Mouse (Mus musculus) hindbrain, postnatal 0 days (tissue): ENCODE results near the gene Pknox2. TPM values are rescaled to one million over a fixed set of nuclear protein-coding genes. Genes with fewer than 3 reads are reported as not detected.
A peak's percentile ranks its signal among the peaks of the same experiment; 100 is the strongest.

Experiments
- ATAC-seq: fragments of 200-750 bp; cut with Nextera tagmentation; 2 replicates; pipeline ENCODE4 v1.8.0; 2017; ENCODE audit warnings: mild to moderate bottlenecking, moderate TSS enrichment, moderate library complexity
- DNase-seq: peaks from one replicate; pipeline ENCODE4 v3.0.0-alpha.2; 2015; ENCODE audit warnings: low spot score
- H3K27ac ChIP-seq: fragments of 300-500 bp; sonication (generic); 2 replicates; pipeline ENCODE4 v1.5.1; 2014; ENCODE audit warnings: mild to moderate bottlenecking
- H3K27me3 ChIP-seq: fragments of 300-500 bp; sonication (generic); 2 replicates; pipeline ENCODE4 v1.6.1; 2014; ENCODE audit warnings: low read length, mixed read lengths; ENCODE audit not compliant: insufficient read depth
- H3K36me3 ChIP-seq: fragments of 300-500 bp; sonication (generic); 2 replicates; pipeline ENCODE4 v1.6.1; 2014; ENCODE audit warnings: low read length, mixed read lengths; ENCODE audit not compliant: insufficient read depth
- H3K4me1 ChIP-seq: fragments of 300-500 bp; sonication (generic); 2 replicates; pipeline ENCODE4 v1.6.1; 2014; ENCODE audit warnings: antibody characterized with exemption, low read length, mixed read lengths; ENCODE audit not compliant: insufficient read depth
- H3K4me2 ChIP-seq: fragments of 300-500 bp; sonication (generic); 2 replicates; pipeline ENCODE4 v1.6.1; 2014; ENCODE audit warnings: low read depth, mild to moderate bottlenecking, low read length, moderate library complexity, mixed read lengths
- H3K4me3 ChIP-seq: fragments of 300-500 bp; sonication (generic); 2 replicates; pipeline ENCODE4 v1.5.1; 2014; ENCODE audit warnings: low read length
- H3K9ac ChIP-seq: fragments of 300-500 bp; sonication (generic); replicated peaks from 2 replicates; pipeline ENCODE4 v1.6.1; 2014; ENCODE audit warnings: mild to moderate bottlenecking, low read length, moderate library complexity, mixed read lengths
- H3K9me3 ChIP-seq: fragments of 300-500 bp; sonication (generic); 2 replicates; pipeline ENCODE4 v1.6.1; 2016; ENCODE audit warnings: low read length, mixed read lengths
- CTCF ChIP-seq: IDR thresholded peaks from 2 replicates; pipeline ENCODE4 v1.5.1; 2016; ENCODE audit warnings: antibody characterized with exemption, control low read depth, low read depth
- WGBS: fragments of 180-500 bp; shearing (Covaris S2); extraction: QIAGEN DNeasy Blood & Tissue Kit; methylation state at CpG from one replicate; pipeline ENCODE4 v1.1.7; 2014; 5-methylcytosine and 5-hydroxymethylcytosine counted together
- polyA plus RNA-seq: library from polyadenylated mRNA; unstranded; fragments of >200 nt; fragmentation: Nextera tagmentation; extraction: Ambion mirVana; gene quantifications from 2 replicates; pipeline ENCODE4 v1.2.1, GENCODE M21; 2015
- total RNA-seq: library from RNA; depleted of rRNA; stranded (reverse); fragments of >200 nt; gene quantifications from 2 replicates; pipeline ENCODE4 v1.2.3, GENCODE M21; 2014

Gene Pknox2
- total and polyA plus RNA-seq, 2 experiments from 2014 or later: 22.2 to 23.5 TPM

GRCm38 (mm10) chr9:37029811-37030346 lies 117.3 kb downstream of the Pknox2 start:
- H3K36me3 ChIP-seq: no peaks in the 10 kb centered on the region
- H3K9ac ChIP-seq: no peak overlapping the region
- peaks cover 12% of the 10 kb centered on the region; the same call in 1 of the 2 replicates for H3K4me1 ChIP-seq
- DNase-seq (no peak), ATAC-seq (no peak)
- no peaks in the 10 kb centered on the region for H3K9me3 ChIP-seq
- H3K27me3 ChIP-seq: no peaks in the 10 kb centered on the region
- H3K4me2 ChIP-seq: no peak overlapping the region
- WGBS: 82% methylated on average over 3 of the region's 3 CpGs
- peak overlapping the region; percentile 5; the same call in 1 of the 2 replicates for H3K27ac ChIP-seq
- no peak overlapping the region for H3K4me3 ChIP-seq
- TF ChIP-seq CTCF: no peak

- ATAC-seq (peak; percentile 36; the same call in 1 of the 2 replicates), DNase-seq (peak; percentile 28)
- H3K27ac ChIP-seq: no peak overlapping the region; the same call in none of the 2 replicates
- H3K27me3 ChIP-seq: no peaks in the 10 kb centered on the region
- WGBS: 50% methylated on average over 7 of the region's 7 CpGs
- H3K4me1 ChIP-seq: peaks cover 12% of the 10 kb centered on the region; the same call in 1 of the 2 replicates
- H3K36me3 ChIP-seq: no peaks in the 10 kb centered on the region
- no peak overlapping the region for H3K4me3 ChIP-seq
- no peak for TF ChIP-seq CTCF
- no peak overlapping the region for H3K9ac ChIP-seq
- no peaks in the 10 kb centered on the region for H3K9me3 ChIP-seq
- no peak overlapping the region for H3K4me2 ChIP-seq
Measured at GRCm38 (mm10) chr9:37027825-37028575, 119.2 kb downstream of the Pknox2 start.

- H3K36me3 ChIP-seq: no peaks in the 10 kb centered on the region
- TF ChIP-seq CTCF: no peak
- ATAC-seq: no peak
- peaks cover 8% of the 10 kb centered on the region; the same call in 1 of the 2 replicates for H3K4me1 ChIP-seq
- H3K27me3 ChIP-seq: no peaks in the 10 kb centered on the region
- DNase-seq: no peak
- H3K9me3 ChIP-seq: no peaks in the 10 kb centered on the region
- no peak overlapping the region for H3K4me3 ChIP-seq
- peak overlapping the region; percentile 6; the same call in 1 of the 2 replicates for H3K27ac ChIP-seq
- H3K9ac ChIP-seq: no peak overlapping the region
- no peak overlapping the region for H3K4me2 ChIP-seq
- WGBS: 30% methylated on average over 3 of the region's 3 CpGs
Measured at GRCm38 (mm10) chr9:37025913-37026312, 121.3 kb downstream of the Pknox2 start.

- no peak for TF ChIP-seq CTCF
- Histone ChIP-seq H3K27me3 (no peaks in the 10 kb centered on the region), H3K9ac (no peak overlapping the region), H3K27ac (no peak overlapping the region), H3K4me2 (no peak overlapping the region), H3K36me3 (no peaks in the 10 kb centered on the region), H3K4me3 (no peak overlapping the region), H3K9me3 (no peaks in the 10 kb centered on the region), H3K4me1 (no peaks in the 10 kb centered on the region; the same call in 1 of the 2 replicates)
- DNase-seq (no peak), ATAC-seq (no peak)
- 23% methylated on average over 3 of the region's 3 CpGs for WGBS
Measured at GRCm38 (mm10) chr9:37021586-37022230, 125.5 kb downstream of the Pknox2 start.

- H3K9me3 ChIP-seq: no peaks in the 10 kb centered on the region
- ATAC-seq (0 out of 2 replicates have a peak, but pooled peaks have one; percentile 28), DNase-seq (peak; percentile 34)
- TF ChIP-seq CTCF: no peak
- H3K27me3 ChIP-seq: no peaks in the 10 kb centered on the region
- H3K9ac ChIP-seq: no peak overlapping the region
- WGBS: 36% methylated on average over 1 of the region's 1 CpGs
- H3K27ac ChIP-seq: no peak overlapping the region
- no peaks in the 10 kb centered on the region for H3K36me3 ChIP-seq
- H3K4me1 ChIP-seq: peaks cover 6% of the 10 kb centered on the region
- H3K4me2 ChIP-seq: no peak overlapping the region
- H3K4me3 ChIP-seq: no peak overlapping the region
Measured at GRCm38 (mm10) chr9:37018154-37018553, 129.1 kb downstream of the Pknox2 start.

GRCm38 (mm10) chr9:37017169-37017568 lies 130.0 kb downstream of the Pknox2 start:
- Histone ChIP-seq H3K27ac (no peak overlapping the region), H3K9ac (no peak overlapping the region), H3K4me1 (peaks cover 6% of the 10 kb centered on the region), H3K27me3 (no peaks in the 10 kb centered on the region), H3K9me3 (no peaks in the 10 kb centered on the region), H3K4me3 (no peak overlapping the region), H3K4me2 (no peak overlapping the region), H3K36me3 (no peaks in the 10 kb centered on the region)
- DNase-seq: no peak
- no peak for TF ChIP-seq CTCF
- ATAC-seq: no peak
- 71% methylated on average over 7 of the region's 7 CpGs for WGBS
